Mouse (Mus musculus): ENCODE data around the gene Ddo.

The Ddo gene

GRCm38 (mm10) chr10:40665270-40665669, 35.5 kb downstream of the Ddo start:
- no peak for DNase-seq (ENCODE audit: low spot score in 2 of 2)

DNA sequence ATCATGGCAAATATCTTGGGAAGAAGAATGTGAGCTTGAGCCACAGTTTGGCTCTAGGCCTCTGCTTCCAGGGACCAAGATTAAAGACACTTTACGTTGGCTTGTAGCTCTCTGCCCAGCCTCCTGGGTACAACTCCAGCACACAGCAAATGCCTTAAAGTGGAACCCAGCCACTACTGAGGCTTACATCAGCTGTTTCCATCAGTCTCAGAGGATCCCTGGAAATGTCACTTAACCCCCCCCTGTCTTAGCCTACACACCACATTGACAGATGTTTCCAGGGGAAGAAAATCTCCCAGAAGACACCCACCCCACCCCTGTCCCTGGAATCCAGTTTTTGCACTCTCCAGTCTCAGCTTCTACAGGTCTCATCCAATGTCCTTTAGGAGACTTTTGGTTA, 37.1 kb downstream of the Ddo start:
- DNase-seq (ENCODE audit: low spot score in 2 of 2), result no peak

DNA sequence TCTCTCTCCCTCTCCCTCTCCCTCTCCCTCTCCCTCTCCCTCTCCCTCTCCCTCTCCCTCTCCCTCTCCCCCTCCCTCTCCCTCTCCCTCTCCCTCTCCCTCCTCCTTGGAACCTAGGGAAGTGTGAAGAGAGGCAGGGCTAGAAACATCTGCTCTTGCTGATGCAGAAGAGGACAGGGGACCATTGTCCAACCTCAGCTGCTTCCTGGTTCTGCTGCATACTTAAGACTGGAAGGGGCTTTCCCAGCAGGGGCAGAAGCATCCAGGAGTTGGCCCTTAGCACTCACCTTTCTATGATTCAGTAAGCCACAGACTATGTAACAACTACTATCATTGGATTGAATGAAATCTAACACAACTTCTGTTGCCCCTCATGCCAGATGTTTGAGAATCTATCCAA, 38.8 kb downstream of the Ddo start:
- no peak for DNase-seq (ENCODE audit: low spot score in 2 of 2)

DNA sequence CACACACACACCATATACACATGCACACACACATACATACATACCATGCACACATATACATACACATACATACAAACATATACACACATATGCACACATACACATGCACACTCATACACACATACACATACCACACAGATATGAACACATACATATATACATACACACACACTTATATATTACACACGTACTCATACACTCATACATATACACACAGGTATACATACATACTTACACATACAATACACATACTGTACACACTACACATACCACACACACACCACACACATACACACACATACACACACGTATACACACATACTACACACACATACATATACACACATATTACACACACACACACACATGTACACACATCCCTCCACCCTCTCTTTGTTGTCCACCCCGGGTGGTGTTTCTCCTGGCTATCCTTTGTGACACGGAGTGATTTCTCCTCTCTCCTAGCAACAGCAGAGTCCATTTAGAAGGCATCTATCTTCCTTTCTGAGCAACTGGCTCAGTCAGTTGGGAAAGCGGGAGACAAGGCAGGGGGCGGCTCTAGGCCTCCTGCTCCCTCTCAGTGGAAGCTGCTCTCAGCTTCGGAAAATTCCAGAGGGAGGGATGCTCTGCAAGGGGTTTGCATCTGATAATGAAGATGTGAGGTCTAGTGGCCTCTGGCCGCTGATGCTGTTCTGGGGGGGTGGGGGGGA, 42.9 kb downstream of the Ddo start:
- DNase-seq (ENCODE audit: low spot score in 2 of 2), result no peak

GRCm38 (mm10) chr10:40673297-40673665, 43.5 kb downstream of the Ddo start:
- DNase-seq (ENCODE audit: low spot score in 2 of 2), result no peak

- DNase-seq (ENCODE audit: low spot score in 2 of 2), result no peak
Observed at GRCm38 (mm10) chr10:40674151-40674550, 44.3 kb downstream of the Ddo start.

- no peak for DNase-seq (ENCODE audit: low spot score in 2 of 2)
Observed at GRCm38 (mm10) chr10:40675921-40676320, 46.1 kb downstream of the Ddo start.

GRCm38 (mm10) chr10:40678477-40678876, 48.7 kb downstream of the Ddo start:
- DNase-seq (ENCODE audit: low spot score in 2 of 2), result no peak

- DNase-seq (ENCODE audit: low spot score in 2 of 2), result no peak
Observed at GRCm38 (mm10) chr10:40682470-40682869, 52.7 kb downstream of the Ddo start.

- peak; percentile 47 to 68 for DNase-seq (ENCODE audit: low spot score in 2 of 2)
Observed at GRCm38 (mm10) chr10:40683092-40683867, 53.5 kb downstream of the Ddo start, which contains the start of gene Mettl24. TSS of gene Mettl24 (plus strand) at chr10:40683282.

DNA sequence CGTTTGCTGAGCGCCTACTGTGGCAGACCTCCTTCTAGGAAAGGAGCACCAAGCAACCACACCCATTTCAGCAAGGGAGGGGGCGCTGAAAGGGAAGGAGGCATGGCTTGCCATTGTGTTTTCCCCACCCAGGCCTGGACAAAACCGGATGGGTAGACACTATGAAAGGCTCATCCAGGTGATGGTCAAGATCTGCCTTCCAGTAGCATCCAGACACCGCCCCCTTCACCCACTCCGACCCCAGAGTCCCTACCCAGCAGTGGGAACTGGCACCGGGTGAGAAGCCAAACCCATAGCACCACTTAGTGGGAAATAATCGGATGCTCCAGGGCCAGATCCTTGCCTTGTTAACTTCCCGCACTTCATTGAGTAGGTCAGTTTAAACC, 54.0 kb downstream of the Ddo start:
- DNase-seq (ENCODE audit: low spot score in 2 of 2), result no peak

DNA sequence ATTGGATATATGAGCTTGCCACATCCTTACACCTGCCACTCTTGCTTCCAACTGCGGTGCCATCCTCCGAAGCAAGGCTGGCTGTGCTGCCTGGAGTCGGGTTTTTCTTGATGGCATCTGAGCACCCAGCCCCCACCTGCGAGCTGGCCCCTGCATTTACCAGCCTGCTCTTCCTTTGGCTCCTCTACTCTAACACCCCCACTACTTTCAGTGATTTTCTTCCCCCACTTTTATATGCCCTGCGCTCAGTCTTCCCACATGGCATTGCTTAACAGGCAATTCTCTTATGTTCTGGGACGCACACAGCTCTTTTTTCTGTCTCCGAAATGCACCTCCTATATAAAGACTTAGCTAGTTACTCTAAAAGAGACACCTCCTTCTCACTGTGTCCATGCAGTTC, 54.5 kb downstream of the Ddo start:
- DNase-seq (ENCODE audit: low spot score in 2 of 2), result no peak

GRCm38 (mm10) chr10:40685641-40686040, 55.8 kb downstream of the Ddo start:
- DNase-seq (ENCODE audit: low spot score in 2 of 2), result no peak

DNA sequence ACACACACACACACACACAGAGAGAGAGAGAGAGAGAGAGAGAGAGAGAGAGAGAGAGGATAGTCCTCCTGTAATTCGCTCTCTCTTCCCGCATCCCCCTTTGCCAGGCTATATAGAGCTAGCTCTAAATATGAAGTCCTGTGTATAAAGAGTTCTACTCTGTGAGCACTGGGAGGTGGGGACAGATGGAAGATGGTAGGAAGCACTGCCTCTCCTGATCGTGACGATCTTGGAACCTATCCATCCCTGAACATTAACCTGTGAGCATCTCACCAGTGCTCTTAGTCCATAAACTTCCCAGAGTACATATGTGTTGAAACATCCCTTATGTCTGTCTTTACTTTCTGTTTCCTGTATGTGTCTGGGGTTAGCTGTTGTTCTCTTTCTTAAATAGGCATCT, 57.2 kb downstream of the Ddo start:
- no peak for DNase-seq (ENCODE audit: low spot score in 2 of 2)

DNA sequence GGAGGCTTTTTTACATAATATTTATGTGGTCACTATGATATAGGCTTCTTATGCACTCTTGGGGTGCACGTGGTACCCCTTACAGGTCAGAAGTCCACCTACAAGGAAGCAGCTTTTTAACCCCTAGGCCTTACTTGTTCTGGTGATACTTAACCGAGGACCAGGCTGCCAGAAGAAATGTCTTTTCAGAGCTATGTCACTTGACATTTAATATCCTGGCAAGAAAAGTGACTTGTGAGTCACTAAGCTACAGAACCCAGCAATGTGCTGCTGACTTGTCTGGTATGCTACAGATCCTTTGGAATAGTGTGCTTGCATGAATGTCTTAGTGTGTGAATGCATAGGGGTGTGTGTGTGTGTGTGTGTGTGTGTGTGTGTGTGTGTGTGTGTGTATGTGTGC, 57.6 kb downstream of the Ddo start:
- DNase-seq (ENCODE audit: low spot score in 2 of 2), result no peak

DNA sequence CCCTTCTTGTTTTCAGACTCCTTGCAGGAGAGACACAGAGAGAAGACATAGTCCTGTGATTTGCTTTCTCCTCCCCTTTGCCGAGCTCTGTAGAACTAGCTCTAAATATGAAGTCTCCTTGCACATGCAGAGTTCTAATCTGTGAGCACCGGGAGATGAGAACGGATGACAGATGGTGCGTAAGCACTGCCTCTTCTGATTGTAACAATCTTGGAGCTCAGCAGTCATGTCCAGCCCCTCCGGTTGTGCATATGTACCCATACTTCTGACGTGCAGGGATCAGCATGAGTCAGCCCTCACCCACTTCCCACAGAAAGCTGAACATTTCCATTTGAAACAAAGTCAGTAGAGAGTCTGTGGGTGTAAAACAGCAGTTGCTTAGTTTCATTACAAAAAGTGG, 58.5 kb downstream of the Ddo start:
- no peak for DNase-seq (ENCODE audit: low spot score in 2 of 2)

- no peak for DNase-seq (ENCODE audit: low spot score in 2 of 2)
Observed at GRCm38 (mm10) chr10:40688873-40689272, 59.1 kb downstream of the Ddo start.

- no peak for DNase-seq (ENCODE audit: low spot score in 2 of 2)
Observed at GRCm38 (mm10) chr10:40698652-40699051, 68.8 kb downstream of the Ddo start.

DNA sequence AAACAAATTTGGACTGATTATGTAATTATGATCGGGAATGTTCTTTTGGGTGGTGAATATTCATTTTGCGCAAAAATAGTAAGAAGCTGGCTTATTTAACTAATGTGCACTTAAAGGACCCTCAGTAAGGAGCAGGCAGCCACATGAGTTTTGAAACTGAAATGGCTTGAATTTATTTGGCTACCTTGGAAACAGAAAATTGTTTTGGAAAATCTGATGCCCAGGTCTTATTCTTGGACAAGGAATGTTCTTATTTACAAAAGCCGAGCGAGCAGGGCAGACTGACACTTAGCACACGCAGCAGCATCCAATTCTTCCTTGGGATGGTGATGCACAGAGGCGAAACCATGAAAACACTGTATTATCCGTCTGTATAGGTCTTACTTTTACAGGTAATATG, 81.3 kb downstream of the Ddo start:
- no peak for DNase-seq (ENCODE audit: low spot score in 2 of 2)

DNA sequence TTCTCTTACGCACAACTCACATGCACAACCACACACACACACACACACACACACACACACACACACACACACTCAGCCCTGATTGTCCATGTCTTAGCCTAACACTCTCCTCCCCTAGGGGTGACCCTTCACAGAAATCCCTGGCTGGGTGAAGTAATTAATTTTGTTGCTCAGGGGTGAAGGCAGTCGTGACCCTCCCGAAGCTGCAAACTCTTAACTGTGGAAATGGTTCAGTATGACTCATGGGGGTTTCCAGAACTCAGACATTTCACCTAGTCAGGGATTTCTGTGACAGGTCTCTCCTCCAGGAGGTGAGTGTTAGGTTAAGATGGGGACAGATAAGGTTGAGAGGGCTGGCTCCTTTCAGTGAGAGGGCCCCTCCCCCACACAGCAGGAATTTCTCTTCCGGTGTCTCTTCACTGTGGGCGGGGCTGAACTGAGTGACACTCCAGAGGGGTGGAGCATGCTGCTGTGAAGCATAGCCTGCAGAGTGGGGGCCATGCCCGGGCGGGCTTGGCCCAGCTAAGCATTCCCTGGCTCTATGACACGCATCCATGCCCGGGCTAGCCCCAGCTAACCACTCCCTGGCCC, 83.3 kb downstream of the Ddo start:
- DNase-seq (ENCODE audit: low spot score in 2 of 2), result no peak

DNA sequence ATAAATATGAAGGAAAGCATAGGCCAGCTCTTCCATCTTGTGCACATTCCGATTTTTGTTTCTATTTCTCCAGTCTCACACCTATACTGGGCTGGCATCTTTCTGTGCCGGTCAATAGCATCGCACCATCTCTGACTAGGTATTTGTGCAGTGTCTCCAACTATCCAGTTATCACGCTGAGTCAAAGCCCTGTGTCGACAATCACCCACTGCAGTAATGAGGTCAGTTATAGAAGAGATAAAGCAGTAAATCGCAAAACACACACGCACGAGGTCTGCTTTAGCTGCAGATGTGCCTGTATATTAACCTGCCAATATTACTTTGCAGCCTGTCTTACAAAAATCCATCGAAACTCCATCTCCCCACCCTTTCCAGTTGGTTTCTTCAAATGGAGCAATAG, 84.0 kb downstream of the Ddo start:
- no peak for DNase-seq (ENCODE audit: low spot score in 2 of 2)

DNA sequence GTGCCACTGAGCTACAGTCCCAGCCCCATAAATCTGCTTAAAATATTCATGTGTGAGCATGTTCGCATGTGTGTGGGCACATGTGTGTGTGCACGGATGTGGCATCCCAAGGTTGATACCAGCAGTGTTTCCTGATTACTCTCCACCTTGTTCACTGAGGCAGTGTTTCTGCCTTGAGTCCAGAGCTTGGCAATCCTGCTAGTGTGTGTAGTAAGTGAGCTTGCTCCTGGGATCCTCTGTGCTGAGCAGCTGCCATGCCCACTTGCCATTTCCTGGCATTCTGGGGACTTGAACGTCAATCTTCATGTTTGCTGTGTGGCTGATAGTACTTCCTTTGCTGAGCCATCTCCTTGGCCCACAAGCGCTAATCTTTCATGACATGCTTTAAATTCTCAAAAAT, 85.3 kb downstream of the Ddo start:
- DNase-seq (ENCODE audit: low spot score in 2 of 2), result no peak

GRCm38 (mm10) chr10:40716296-40716695, 86.5 kb downstream of the Ddo start:
- no peak for DNase-seq (ENCODE audit: low spot score in 2 of 2)

Measured in cerebellum, postnatal 4 days (tissue).